Mouse (Mus musculus) small intestine, adult 2 months (tissue): ENCODE measurements around the gene Arel1. TPM values are rescaled to one million over a fixed set of nuclear protein-coding genes. Genes with fewer than 3 reads are reported as not detected.

Experiments
- H3K27ac ChIP-seq: fragments of 200-500 bp; 2 replicates; pipeline ENCODE4 v1.5.1; 2012; ENCODE audit warnings: low read depth, low read length, control low read depth, inconsistent platforms; ENCODE audit not compliant: insufficient read depth
- H3K27me3 ChIP-seq: fragments of 200-500 bp; 2 replicates; pipeline ENCODE4 v1.6.1; 2012; ENCODE audit warnings: mild to moderate bottlenecking, moderate library complexity, low read length, inconsistent platforms; ENCODE audit not compliant: control insufficient read depth, insufficient read depth
- H3K36me3 ChIP-seq: fragments of 200-500 bp; 2 replicates; pipeline ENCODE4 v1.6.1; 2012; ENCODE audit warnings: mild to moderate bottlenecking, low read length, control low read depth, inconsistent platforms; ENCODE audit not compliant: control insufficient read depth, insufficient read depth
- H3K4me1 ChIP-seq: fragments of 200-500 bp; 2 replicates; pipeline ENCODE4 v1.6.1; 2012; ENCODE audit warnings: low read length, inconsistent platforms, mixed read lengths; ENCODE audit not compliant: control insufficient read depth, insufficient read depth, insufficient read length
- H3K4me3 ChIP-seq: fragments of 200-500 bp; 2 replicates; pipeline ENCODE4 v1.5.1; 2012; ENCODE audit warnings: low read depth, mild to moderate bottlenecking, control low read depth, inconsistent platforms, low read length, moderate library complexity
- CTCF ChIP-seq: fragments of 200-500 bp; IDR thresholded peaks from 2 replicates; pipeline ENCODE4 v1.5.1; 2012; ENCODE audit warnings: low read depth, mild to moderate bottlenecking, control low read depth, inconsistent platforms, low read length, moderate library complexity, mixed read lengths; ENCODE audit not compliant: insufficient replicate concordance, insufficient read length; ENCODE audit errors: extremely low read depth
- POLR2A ChIP-seq: fragments of 200-500 bp; IDR thresholded peaks from 2 replicates; pipeline ENCODE4 v1.6.1; 2012; ENCODE audit warnings: low read depth, mild to moderate bottlenecking, control low read depth, inconsistent platforms, low read length, moderate library complexity
- WGBS: fragments of 180-500 bp; shearing (Covaris S2); methylation state at CpG from one replicate; pipeline ENCODE4 v1.1.7; 2018; 5-methylcytosine and 5-hydroxymethylcytosine counted together
- polyA plus RNA-seq: library from polyadenylated mRNA; depleted of rRNA; stranded (reverse); fragments of >200 nt; gene quantifications from 2 replicates; pipeline ENCODE4 v1.2.3, GENCODE M21; 2012

Arel1 gene
- polyA plus RNA-seq, 1 experiment: 19.7 TPM

DNA sequence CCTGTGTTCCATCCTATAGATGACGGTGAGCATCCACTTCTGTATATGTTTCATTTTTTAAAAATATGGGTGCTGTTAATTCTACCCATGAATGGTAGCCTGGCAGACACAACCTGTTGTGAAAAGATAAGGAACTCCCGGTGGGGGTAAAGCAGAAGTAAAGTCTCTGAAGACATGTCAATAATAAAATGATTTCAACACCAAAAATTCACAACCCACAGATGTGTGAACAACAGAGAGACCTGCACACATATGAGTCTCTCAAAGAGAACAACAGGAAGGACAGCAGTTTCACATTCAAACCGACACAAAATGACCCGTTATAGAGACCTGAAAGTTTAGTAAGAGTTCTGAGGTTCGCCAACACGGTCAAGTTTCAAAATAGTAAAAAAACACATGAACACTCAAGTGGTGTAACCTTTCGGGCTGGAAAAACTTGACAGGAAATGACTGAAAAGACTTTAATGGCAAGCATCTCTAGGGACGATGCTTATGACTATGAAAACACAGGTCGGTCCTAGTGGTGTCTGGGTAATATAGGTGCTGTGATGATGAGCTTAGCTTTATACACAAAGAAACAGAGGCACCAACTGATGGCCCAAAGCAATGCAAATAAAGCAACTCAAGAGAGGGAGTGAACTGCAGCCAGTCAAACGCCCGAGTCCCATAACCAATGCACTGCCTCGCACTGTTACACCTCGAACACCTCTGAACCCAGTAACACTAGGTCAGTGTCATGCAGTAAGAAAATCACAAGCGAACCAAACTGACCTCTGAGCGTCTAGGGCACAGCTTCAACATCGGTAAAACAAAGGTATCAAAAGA lies 1.7 kb downstream of the Arel1 start:
- 54% methylated on average over 16 of the region's 16 CpGs for WGBS
- H3K27ac ChIP-seq: peak overlapping the region; percentile 58

DNA sequence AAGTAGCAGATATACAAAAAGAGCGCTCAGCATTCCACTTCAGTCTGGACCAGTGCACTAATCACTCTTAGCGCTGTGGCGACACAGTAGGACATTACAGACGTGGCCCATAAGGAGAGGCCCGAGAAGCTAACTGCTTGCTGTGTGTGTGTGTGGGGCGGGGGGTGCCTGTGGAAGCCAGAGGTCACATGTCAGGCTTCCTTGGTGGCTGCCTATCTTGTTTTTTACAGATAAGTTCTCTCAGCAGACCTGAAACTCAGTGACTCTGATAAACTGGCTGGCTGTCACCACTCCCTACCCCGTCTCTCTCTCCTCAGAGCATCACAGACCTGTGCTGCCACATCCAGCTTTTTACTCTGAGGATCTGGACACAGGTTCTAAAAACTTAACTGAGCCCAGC lies 8.1 kb downstream of the Arel1 start:
- Histone ChIP-seq H3K4me3 (no peak overlapping the region), H3K27ac (no peak overlapping the region), H3K4me1 (no peaks in the 10 kb centered on the region), H3K27me3 (no peaks in the 10 kb centered on the region), H3K36me3 (peaks cover 12% of the 10 kb centered on the region)
- 86% methylated on average over 7 of the region's 7 CpGs for WGBS
- TF ChIP-seq POLR2A: no peak

More for the DNA sequence above, 1.7 kb downstream of the Arel1 start:
- TF ChIP-seq POLR2A (no peak), CTCF (no peak)
- H3K27me3 ChIP-seq: no peaks in the 10 kb centered on the region
- peak overlapping the region; percentile 56 for H3K4me3 ChIP-seq
- peaks cover 5% of the 10 kb centered on the region for H3K4me1 ChIP-seq
- peaks cover 17% of the 10 kb centered on the region for H3K36me3 ChIP-seq

DNA sequence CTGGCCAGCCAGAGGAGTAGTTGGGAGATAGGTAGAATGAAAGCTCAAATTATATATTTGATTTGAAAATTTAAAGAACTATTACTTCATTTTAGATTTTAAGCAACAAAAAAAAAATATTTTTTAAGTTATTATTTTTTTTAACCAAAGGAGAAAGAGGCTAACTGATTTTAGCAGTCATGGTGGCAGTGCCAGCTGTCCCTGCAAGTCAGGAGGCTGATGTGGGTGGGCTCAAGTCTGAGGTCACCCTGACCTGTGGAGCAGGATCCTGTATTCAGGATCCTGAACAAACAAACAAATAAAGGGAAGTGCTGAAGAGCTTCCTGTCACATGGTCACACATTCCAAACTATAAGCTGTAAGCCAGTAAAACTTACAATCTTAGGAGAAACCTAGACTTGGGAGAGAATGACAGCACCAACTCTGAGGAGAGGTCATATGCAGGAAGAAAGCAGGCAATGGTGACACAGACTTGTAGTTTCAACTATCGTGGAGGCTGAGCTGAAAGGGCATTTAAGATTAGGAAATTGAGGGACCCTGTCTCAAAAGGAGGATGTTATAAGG lies 11.8 kb downstream of the Arel1 start:
- Histone ChIP-seq H3K4me1 (no peaks in the 10 kb centered on the region), H3K36me3 (peaks cover 15% of the 10 kb centered on the region), H3K27me3 (no peaks in the 10 kb centered on the region), H3K27ac (no peak overlapping the region), H3K4me3 (no peak overlapping the region)
- WGBS: 84% methylated on average over 1 of the region's 1 CpGs
- no peak for TF ChIP-seq CTCF

DNA sequence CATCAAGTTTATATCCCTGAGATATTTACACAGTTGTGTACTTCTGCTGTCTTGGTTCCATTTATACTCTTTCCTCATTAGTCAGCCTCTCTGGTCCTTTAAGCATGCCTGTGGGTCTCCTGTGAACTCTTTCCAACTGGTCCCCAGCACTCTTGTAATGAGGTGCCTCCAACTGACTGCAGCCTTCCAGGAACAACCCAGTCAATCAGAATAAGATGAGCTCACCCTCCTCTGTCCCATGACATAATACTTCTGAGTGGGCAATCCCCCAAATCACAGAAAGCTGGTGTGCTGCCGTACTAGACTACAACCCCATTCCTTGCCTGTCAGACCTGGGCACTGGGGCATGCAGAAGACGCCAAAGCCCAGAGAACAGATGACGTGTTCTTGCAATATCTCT lies 14.4 kb downstream of the Arel1 start:
- TF ChIP-seq CTCF: no peak
- TF ChIP-seq POLR2A: no peak
- WGBS: 91% methylated on average over 3 of the region's 3 CpGs
- no peaks in the 10 kb centered on the region for H3K27me3 ChIP-seq
- H3K4me3 ChIP-seq: no peak overlapping the region
- H3K36me3 ChIP-seq: peaks cover 15% of the 10 kb centered on the region
- no peaks in the 10 kb centered on the region for H3K4me1 ChIP-seq
- no peak overlapping the region for H3K27ac ChIP-seq

DNA sequence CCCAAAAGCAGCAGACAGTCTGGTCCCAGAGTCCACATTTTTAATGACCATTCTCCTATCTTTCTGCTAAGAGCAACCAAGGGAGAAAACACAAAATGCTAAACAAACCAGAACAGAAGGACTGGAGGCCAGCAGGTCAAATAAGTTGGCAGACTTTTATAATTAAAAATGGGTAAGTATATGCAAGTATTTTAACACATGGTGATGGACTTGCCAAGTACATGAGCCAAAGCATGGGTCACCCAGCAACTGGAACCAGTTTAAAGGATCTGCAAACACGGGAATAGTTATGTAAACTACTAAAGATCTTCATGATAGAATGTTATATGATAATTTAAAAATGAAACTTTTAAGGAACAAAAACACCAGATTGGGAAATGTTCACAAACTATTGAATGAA lies 18.3 kb downstream of the Arel1 start:
- WGBS: 35% methylated on average over 1 of the region's 1 CpGs
- Histone ChIP-seq H3K27ac (no peak overlapping the region), H3K4me3 (no peak overlapping the region), H3K27me3 (no peaks in the 10 kb centered on the region), H3K4me1 (no peaks in the 10 kb centered on the region), H3K36me3 (peaks cover 25% of the 10 kb centered on the region)
- TF ChIP-seq POLR2A (no peak), CTCF (no peak)

DNA sequence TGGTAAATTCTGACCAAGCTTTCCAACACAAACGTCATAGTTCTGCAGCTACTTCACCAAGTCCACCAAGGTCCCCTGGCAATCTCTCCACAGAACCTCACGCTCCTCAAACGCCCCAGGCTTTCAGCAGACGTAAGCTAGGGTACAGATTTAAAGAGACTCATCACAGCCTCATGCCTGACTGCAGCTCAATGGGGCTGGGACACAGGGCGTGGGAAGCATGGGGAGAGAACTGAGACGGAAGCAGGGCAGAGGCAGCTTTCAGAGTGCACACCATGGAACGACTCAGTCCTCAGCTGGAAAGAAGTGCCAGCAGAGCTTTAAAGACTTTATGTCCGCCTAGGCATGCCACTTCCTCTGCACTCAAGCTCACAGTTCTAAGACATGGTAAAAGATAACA lies 19.2 kb downstream of the Arel1 start:
- no peak overlapping the region for H3K4me3 ChIP-seq

DNA sequence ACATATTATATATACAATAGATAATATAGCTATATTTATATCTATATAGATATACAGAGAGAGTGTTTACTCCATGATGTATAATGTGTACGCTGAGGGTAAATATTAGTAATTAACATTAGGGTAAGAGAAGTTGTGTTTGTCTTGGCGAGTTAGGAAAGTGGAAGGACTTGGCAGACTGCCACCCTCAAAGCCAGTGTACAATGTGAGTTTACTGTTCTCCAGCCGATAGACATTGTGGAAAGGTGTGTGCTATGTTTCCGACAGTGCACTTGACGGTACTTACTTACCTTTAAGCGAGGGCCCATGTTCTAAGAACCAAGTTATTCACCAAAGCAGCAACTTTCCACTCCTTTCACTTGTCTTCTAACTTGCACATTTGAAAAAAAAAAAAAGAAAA lies 19.9 kb downstream of the Arel1 start:
- TF ChIP-seq POLR2A (no peak), CTCF (no peak)
- Histone ChIP-seq H3K27me3 (no peaks in the 10 kb centered on the region), H3K4me3 (no peak overlapping the region), H3K36me3 (peaks cover 28% of the 10 kb centered on the region), H3K4me1 (no peaks in the 10 kb centered on the region), H3K27ac (no peak overlapping the region)
- 55% methylated on average over 6 of the region's 6 CpGs for WGBS

More for the DNA sequence above, 19.2 kb downstream of the Arel1 start:
- Histone ChIP-seq H3K27me3 (no peaks in the 10 kb centered on the region), H3K27ac (no peak overlapping the region), H3K4me1 (no peaks in the 10 kb centered on the region), H3K36me3 (peaks cover 28% of the 10 kb centered on the region)
- TF ChIP-seq CTCF (no peak), POLR2A (no peak)
- WGBS: 74% methylated on average over 8 of the region's 8 CpGs
